27 mouse cellular contexts compared by ENCODE assay signal in the genomic region with DNA sequence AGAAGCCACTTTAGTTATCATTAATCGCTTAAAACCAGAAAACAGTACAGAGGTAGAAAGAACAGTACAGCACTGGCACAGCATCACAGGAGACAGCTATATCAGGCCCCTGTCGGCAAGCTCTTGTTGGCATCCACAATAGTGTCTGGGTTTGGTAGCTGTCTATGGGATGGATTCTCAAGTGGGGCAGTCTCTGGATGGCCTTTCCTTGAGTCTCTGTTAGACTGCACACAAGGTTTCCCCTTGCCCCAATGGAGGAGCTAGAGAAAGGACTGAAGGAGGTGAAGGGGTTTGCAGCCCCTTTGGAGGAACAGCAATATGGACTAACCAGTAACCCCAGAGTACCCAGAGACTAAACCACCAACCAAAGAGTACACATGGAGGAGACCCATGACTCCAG. TPM values are rescaled to one million over a fixed set of nuclear protein-coding genes. Genes with fewer than 3 reads are reported as not detected.
A peak's percentile ranks its signal among the peaks of the same experiment; 100 is the strongest.
DNase-seq lines count a peak whose midpoint lies in the region; ATAC-seq and TF ChIP-seq lines count a peak whose summit lies in the region.
"Had no signal": no experiment of that assay in that cellular context is flagged by ENCODE, and none has a peak within 500 bp of the region (broad histone marks: within the 10 kb centered on the region; RNA-seq: fewer than 3 reads in every experiment).

No protein-coding gene starts in this region.

- no peak overlapping the region for H3K4me3 ChIP-seq in heart, embryonic 10.5 days
- no peak overlapping the region for H3K4me3 ChIP-seq in heart, adult 2 months
- no peak overlapping the region for H3K4me3 ChIP-seq in liver, adult 2 months (ENCODE audit: insufficient read depth, low read depth, low read length)
- no peak overlapping the region for H3K4me3 ChIP-seq in liver, embryonic 12.5 days
- H3K4me3 ChIP-seq in MEL (ENCODE audit: control insufficient read depth in 1 of 2, insufficient read depth in 1 of 2, low read depth in 2 of 2, low read length in 2 of 2), result no peak overlapping the region
- H3K4me3 ChIP-seq: embryonic facial prominence, embryonic 13.5 days; forebrain, embryonic 15.5 days; intestine, embryonic 15.5 days; kidney, embryonic 15.5 days; limb, embryonic 15.5 days had no signal

- no peaks in the 10 kb centered on the region for H3K36me3 ChIP-seq in heart, embryonic 10.5 days
- H3K36me3 ChIP-seq in heart, adult 2 months (ENCODE audit: control insufficient read depth, insufficient read depth, low read length), result no peaks in the 10 kb centered on the region
- H3K36me3 ChIP-seq in liver, adult 2 months (ENCODE audit: control insufficient read depth, insufficient read depth, low read length), result no peaks in the 10 kb centered on the region
- H3K36me3 ChIP-seq in liver, embryonic 12.5 days, result no peaks in the 10 kb centered on the region
- H3K36me3 ChIP-seq in MEL (ENCODE audit: control insufficient read depth in 1 of 2, insufficient read depth in 2 of 2, low read length in 2 of 2), result no peaks in the 10 kb centered on the region
- H3K36me3 ChIP-seq: embryonic facial prominence, embryonic 13.5 days; forebrain, embryonic 15.5 days; intestine, embryonic 15.5 days; kidney, embryonic 15.5 days; limb, embryonic 15.5 days had no signal

- no peak for TF ChIP-seq CTCF in heart, adult 2 months (IDR thresholded peaks at IDR 0.05)
- no peak for TF ChIP-seq CTCF in liver, adult 2 months (IDR thresholded peaks at IDR 0.05; ENCODE audit: low read depth, low read length)
- no peak for TF ChIP-seq CTCF in MEL (IDR thresholded peaks at IDR 0.05 in 2 of 3, conservative IDR thresholded peaks at IDR 0.05 in 1 of 3; ENCODE audit: control insufficient read depth in 1 of 3, insufficient read depth in 1 of 3, low read depth in 2 of 3, low read length in 3 of 3, poor library complexity in 1 of 3, severe bottlenecking in 1 of 3)

- TF ChIP-seq POLR2A in heart, adult 2 months (IDR thresholded peaks at IDR 0.05; ENCODE audit: insufficient read depth, low read depth, low read length), result no peak
- no peak for TF ChIP-seq POLR2A in liver, adult 2 months (IDR thresholded peaks at IDR 0.05; ENCODE audit: extremely low read depth, insufficient read depth, low read length)
- no peak for TF ChIP-seq POLR2A in MEL (IDR thresholded peaks at IDR 0.05; ENCODE audit: control insufficient read depth in 1 of 2, insufficient read depth in 1 of 2, low read depth in 1 of 2, low read length in 2 of 2, poor library complexity in 1 of 2)

- 50% methylated on average over 2 of the region's 2 CpGs for WGBS in heart, embryonic 10.5 days
- 53% methylated on average over 2 of the region's 2 CpGs for WGBS in heart, adult 2 months
- WGBS in liver, adult 2 months, result 55% methylated on average over 2 of the region's 2 CpGs
- WGBS in liver, embryonic 12.5 days (ENCODE audit: insufficient replicate concordance), result 45% methylated on average over 2 of the region's 2 CpGs

- H3K4me2 ChIP-seq in liver, embryonic 12.5 days, result no peak overlapping the region
- H3K4me2 ChIP-seq: embryonic facial prominence, embryonic 13.5 days; forebrain, embryonic 15.5 days; intestine, embryonic 15.5 days; kidney, embryonic 15.5 days; limb, embryonic 15.5 days; lung, embryonic 14.5 days; midbrain, embryonic 11.5 days had no signal

- TF ChIP-seq RAD21 in MEL (IDR thresholded peaks at IDR 0.05; ENCODE audit: low read depth, low read length), result no peak

- H3K79me2 ChIP-seq in heart, adult 2 months (replicated peaks; ENCODE audit: control insufficient read depth, insufficient read depth, low read length), result no peaks in the 10 kb centered on the region
- no peaks in the 10 kb centered on the region for H3K79me2 ChIP-seq in liver, adult 2 months (ENCODE audit: control insufficient read depth, insufficient read depth, low read length)
- H3K79me2 ChIP-seq in MEL (ENCODE audit: control insufficient read depth, insufficient read depth, low read length, poor library complexity), result no peaks in the 10 kb centered on the region

- peak; percentile 81 for DNase-seq in heart, embryonic 10.5 days (ENCODE audit: low spot score)
- no peak for DNase-seq in heart, adult 2 months
- DNase-seq in liver, adult 2 months (ENCODE audit: extremely low read depth, low read depth, low spot score), result peak; percentile 8
- peak; percentile 4 for DNase-seq in MEL (ENCODE audit: low read depth, low spot score)
- DNase-seq in naive thymus-derived CD4-positive, alpha-beta T cell, adult 2 months (ENCODE audit: low read depth), result peak; percentile 3
- no peak for DNase-seq in ovary, postnatal 14 days (ENCODE audit: low spot score)
- no peak for DNase-seq in gastrocnemius, postnatal 25 days
- DNase-seq: adrenal gland, postnatal 14 days; B cell, adult 2 months; cerebellum, adult 9-11 months; lung, embryonic 14.5 days; retina, postnatal 1 day; right cerebral cortex, postnatal 4 days had no signal

- H3K27ac ChIP-seq in heart, embryonic 10.5 days, result no peak overlapping the region
- no peak overlapping the region for H3K27ac ChIP-seq in heart, adult 2 months
- H3K27ac ChIP-seq in liver, adult 2 months (replicated peaks; ENCODE audit: insufficient read depth, low read depth, low read length), result no peak overlapping the region
- H3K27ac ChIP-seq in liver, embryonic 12.5 days, result no peak overlapping the region
- no peak overlapping the region for H3K27ac ChIP-seq in MEL (ENCODE audit: control insufficient read depth, low read depth, low read length)
- H3K27ac ChIP-seq: embryonic facial prominence, embryonic 13.5 days; forebrain, embryonic 15.5 days; intestine, embryonic 15.5 days; kidney, embryonic 15.5 days; limb, embryonic 15.5 days; macrophage had no signal

- no peak overlapping the region for H3K9ac ChIP-seq in heart, adult 2 months (ENCODE audit: low read depth, low read length)
- no peak overlapping the region for H3K9ac ChIP-seq in liver, adult 2 months (ENCODE audit: low read depth, low read length)
- no peak overlapping the region for H3K9ac ChIP-seq in liver, embryonic 12.5 days
- no peak overlapping the region for H3K9ac ChIP-seq in MEL (ENCODE audit: control insufficient read depth, low read depth, low read length, poor library complexity, severe bottlenecking)
- H3K9ac ChIP-seq: embryonic facial prominence, embryonic 13.5 days; forebrain, embryonic 15.5 days; intestine, embryonic 15.5 days; kidney, embryonic 15.5 days; limb, embryonic 15.5 days; lung, embryonic 14.5 days had no signal

- intact Hi-C loops in heart, adult 2 months (cut with DNase I), result no loop called here

- no peaks in the 10 kb centered on the region for H3K4me1 ChIP-seq in heart, embryonic 10.5 days
- no peaks in the 10 kb centered on the region for H3K4me1 ChIP-seq in heart, adult 2 months (ENCODE audit: control insufficient read depth, insufficient read depth, low read length)
- peaks cover 10% of the 10 kb centered on the region for H3K4me1 ChIP-seq in liver, adult 2 months (ENCODE audit: control insufficient read depth, insufficient read depth, low read length)
- no peaks in the 10 kb centered on the region for H3K4me1 ChIP-seq in liver, embryonic 12.5 days
- no peaks in the 10 kb centered on the region for H3K4me1 ChIP-seq in MEL (ENCODE audit: control insufficient read depth in 1 of 2, insufficient read depth in 2 of 2, low read length in 2 of 2)
- H3K4me1 ChIP-seq: embryonic facial prominence, embryonic 13.5 days; forebrain, embryonic 15.5 days; intestine, embryonic 15.5 days; kidney, embryonic 15.5 days; limb, embryonic 15.5 days had no signal

- ATAC-seq in liver, embryonic 12.5 days, result no peak
- ATAC-seq: activated CD4-positive, CD25-positive, alpha-beta regulatory T cell, adult 4 months; forebrain, embryonic 15.5 days; intestine, embryonic 15.5 days had no signal

- H3K9me3 ChIP-seq in heart, embryonic 10.5 days, result peaks cover 66% of the 10 kb centered on the region
- peaks cover 32% of the 10 kb centered on the region for H3K9me3 ChIP-seq in liver, embryonic 12.5 days (replicated peaks)
- H3K9me3 ChIP-seq in MEL (replicated peaks; ENCODE audit: insufficient read depth, low read length), result no peaks in the 10 kb centered on the region

- H3K27me3 ChIP-seq in heart, embryonic 10.5 days (ENCODE audit: insufficient read depth, poor library complexity, severe bottlenecking), result no peaks in the 10 kb centered on the region
- no peaks in the 10 kb centered on the region for H3K27me3 ChIP-seq in heart, adult 2 months (ENCODE audit: control insufficient read depth, insufficient read depth, low read length)
- H3K27me3 ChIP-seq in liver, adult 2 months (ENCODE audit: control insufficient read depth, insufficient read depth, low read length), result no peaks in the 10 kb centered on the region
- no peaks in the 10 kb centered on the region for H3K27me3 ChIP-seq in liver, embryonic 12.5 days (replicated peaks)
- peaks cover 0 to 2% of the 10 kb centered on the region in 2 experiments; a peak in 1 of 4 replicates for H3K27me3 ChIP-seq in MEL (ENCODE audit: control insufficient read depth in 1 of 2, insufficient read depth in 2 of 2, low read length in 2 of 2)
- H3K27me3 ChIP-seq: embryonic facial prominence, embryonic 13.5 days; forebrain, embryonic 15.5 days; intestine, embryonic 15.5 days; kidney, embryonic 15.5 days; limb, embryonic 15.5 days had no signal

- TF ChIP-seq EP300 in heart, adult 2 months (IDR thresholded peaks at IDR 0.05; ENCODE audit: insufficient read depth, low read depth, low read length), result no peak
- no peak for TF ChIP-seq EP300 in MEL (IDR thresholded peaks at IDR 0.05; ENCODE audit: low read depth in 1 of 2, low read length in 2 of 2)

RNA-seq across cellular contexts. Expression of a gene that starts 14.6 kb away (rescaled TPM):
- polyA plus RNA-seq in heart, embryonic 10.5 days (2016; fragmentation: Nextera tagmentation; extraction: Ambion mirVana), result 0.11 and 0.15 TPM in 2 replicates
- not detected for total RNA-seq in heart, adult 2 months (2021)
- not detected in 2 replicates for polyA plus RNA-seq in heart, adult 2 months (2012; rRNA removed)
- total RNA-seq in liver, adult 2 months (2014; rRNA removed), result under 0.01 TPM in 2 replicates
- 0.01 and 0.02 TPM in 2 replicates for polyA plus RNA-seq in liver, adult 2 months (2012; rRNA removed)
- not detected in 2 replicates for polyA plus RNA-seq in liver, embryonic 12.5 days (2016; fragmentation: Nextera tagmentation; extraction: Ambion mirVana)
- not detected in 2 replicates for total RNA-seq in MEL (2012; rRNA removed)
- polyA plus RNA-seq in MEL (2012; ENCODE audit: insufficient read depth in 1 of 2, insufficient read length in 2 of 2, low read depth in 1 of 2, low replicate concordance in 2 of 2, missing spikeins in 1 of 2), result not detected
- total RNA-seq in gastrocnemius, postnatal 25 days (2021), result not detected
- total RNA-seq: adrenal gland, postnatal 14 days; granulocyte monocyte progenitor cell, adult 5-6 weeks; neutrophil, adult 5-6 weeks had no signal
- polyA plus RNA-seq: activated CD4-positive, CD25-positive, alpha-beta regulatory T cell, adult 4 months; embryonic facial prominence, embryonic 13.5 days; heart, embryonic 16.5 days; hindbrain, embryonic 11.5 days; intestine, embryonic 15.5 days; kidney, embryonic 15.5 days; large intestine, adult 2 months; limb, embryonic 15.5 days; lung, embryonic 14.5 days; macrophage; midbrain, embryonic 11.5 days had no signal

RNA-seq across cellular contexts. Expression of a gene that starts 14.6 kb away (rescaled TPM):
- 143 and 155 TPM in 2 replicates for polyA plus RNA-seq in heart, embryonic 10.5 days (2016; fragmentation: Nextera tagmentation; extraction: Ambion mirVana)
- 10 to 100 TPM in 1 of 2 experiments, 1 to 10 TPM in 1; 8.7 to 11.5 TPM for total RNA-seq in heart, adult 2 months (2021)
- 12.7 and 23.9 TPM in 2 replicates for polyA plus RNA-seq in heart, adult 2 months (2012; rRNA removed)
- total RNA-seq in liver, adult 2 months (2014; rRNA removed), result 78.7 and 90.1 TPM in 2 replicates
- polyA plus RNA-seq in liver, adult 2 months (2012; rRNA removed), result 31.4 and 32.8 TPM in 2 replicates
- 104 and 106 TPM in 2 replicates for polyA plus RNA-seq in liver, embryonic 12.5 days (2016; fragmentation: Nextera tagmentation; extraction: Ambion mirVana)
- 58.6 and 59.4 TPM in 2 replicates for total RNA-seq in MEL (2012; rRNA removed)
- 100 to 1,000 TPM in 1 of 2 experiments, 10 to 100 TPM in 1; 76.3 to 103 TPM for polyA plus RNA-seq in MEL (2012; ENCODE audit: insufficient read depth in 1 of 2, insufficient read length in 2 of 2, low read depth in 1 of 2, low replicate concordance in 2 of 2, missing spikeins in 1 of 2)
- total RNA-seq in gastrocnemius, postnatal 25 days (2021), result 1 to 10 TPM; 7.8 to 8.7 TPM

Comparison
In these comparisons a context has a peak if more than half of its experiments do, and no peak if none do; other contexts are left out.
1. DNase-seq: peak in heart, embryonic 10.5 days (single experiment), liver, adult 2 months (single experiment), MEL (single experiment) and naive thymus-derived CD4-positive, alpha-beta T cell, adult 2 months (single experiment); none in heart, adult 2 months (0 of 2), ovary, postnatal 14 days (single experiment) and gastrocnemius, postnatal 25 days (single experiment).